Mouse (Mus musculus) spleen, adult 2 months (tissue): ENCODE measurements around the gene Ghdc. TPM values are rescaled to one million over a fixed set of nuclear protein-coding genes. Genes with fewer than 3 reads are reported as not detected.

ENCODE experiments used
- DNase-seq, 2 experiments: peaks; one replicate each; pipeline versions ENCODE4 v3.0.0 to v3.0.0-alpha.2; 2012 to 2021; ENCODE audit warnings: low spot score in 2 of 2, low read depth in 1 of 2
- H3K27ac ChIP-seq: fragments of 200-500 bp; 2 replicates; pipeline ENCODE4 v1.5.1; 2012; ENCODE audit warnings: low read length, inconsistent platforms; ENCODE audit not compliant: insufficient read depth
- H3K27me3 ChIP-seq: fragments of 200-500 bp; 2 replicates; pipeline ENCODE4 v1.6.1; 2012; ENCODE audit warnings: mild to moderate bottlenecking, moderate library complexity, low read length, inconsistent platforms; ENCODE audit not compliant: control insufficient read depth, insufficient read depth
- H3K36me3 ChIP-seq: fragments of 200-500 bp; 2 replicates; pipeline ENCODE4 v1.6.1; 2012; ENCODE audit warnings: mild to moderate bottlenecking, low read length, inconsistent platforms; ENCODE audit not compliant: control insufficient read depth, insufficient read depth
- H3K4me1 ChIP-seq: fragments of 200-500 bp; 2 replicates; pipeline ENCODE4 v1.6.1; 2011; ENCODE audit warnings: inconsistent platforms; ENCODE audit not compliant: control insufficient read depth, insufficient read depth, insufficient read length
- H3K4me3 ChIP-seq: fragments of 200-500 bp; 2 replicates; pipeline ENCODE4 v1.5.1; 2011; ENCODE audit warnings: mild to moderate bottlenecking, inconsistent platforms; ENCODE audit not compliant: insufficient read depth, insufficient read length; ENCODE audit errors: extremely low read depth
- CTCF ChIP-seq: fragments of 200-500 bp; IDR thresholded peaks from 2 replicates; pipeline ENCODE4 v1.5.1; 2011; ENCODE audit warnings: mild to moderate bottlenecking, inconsistent platforms; ENCODE audit not compliant: insufficient read depth, insufficient read length, insufficient replicate concordance; ENCODE audit errors: extremely low read depth
- POLR2A ChIP-seq: fragments of 200-500 bp; IDR thresholded peaks from 2 replicates; pipeline ENCODE4 v1.6.1; 2011; ENCODE audit warnings: low read depth, low read length, inconsistent platforms
- WGBS: fragments of 180-500 bp; shearing (Covaris S2); methylation state at CpG from one replicate; pipeline ENCODE4 v1.1.7; 2018; 5-methylcytosine and 5-hydroxymethylcytosine counted together
- polyA plus RNA-seq: library from polyadenylated mRNA; depleted of rRNA; stranded (reverse); fragments of >200 nt; gene quantifications from 2 replicates; pipeline ENCODE4 v1.2.3, GENCODE M21; 2012

The Ghdc gene
- polyA plus RNA-seq, 1 experiment: 7.8 TPM

- TF ChIP-seq CTCF: no peak
- TF ChIP-seq POLR2A: no peak
- Histone ChIP-seq H3K27ac (no peak overlapping the region), H3K27me3 (no peaks in the 10 kb centered on the region), H3K4me1 (no peaks in the 10 kb centered on the region), H3K4me3 (no peak overlapping the region), H3K36me3 (peaks cover 34% of the 10 kb centered on the region)
- no peak for DNase-seq
- 91% methylated on average over 8 of the region's 8 CpGs for WGBS
Measured at GRCm38 (mm10) chr11:100784286-100784685, 13.5 kb upstream of the Ghdc start.

GRCm38 (mm10) chr11:100782568-100782967, 11.8 kb upstream of the Ghdc start:
- Histone ChIP-seq H3K36me3 (peaks cover 32% of the 10 kb centered on the region), H3K4me3 (no peak overlapping the region), H3K27me3 (no peaks in the 10 kb centered on the region), H3K27ac (no peak overlapping the region), H3K4me1 (no peaks in the 10 kb centered on the region)
- TF ChIP-seq CTCF (no peak), POLR2A (no peak)
- DNase-seq: no peak
- WGBS: 92% methylated on average over 13 of the region's 13 CpGs

- H3K4me1 ChIP-seq: no peaks in the 10 kb centered on the region
- no peak overlapping the region for H3K4me3 ChIP-seq
- DNase-seq: no peak
- WGBS: 90% methylated on average over 15 of the region's 15 CpGs
- peaks cover 32% of the 10 kb centered on the region for H3K36me3 ChIP-seq
- H3K27ac ChIP-seq: no peak overlapping the region
- no peak for TF ChIP-seq CTCF
- TF ChIP-seq POLR2A: no peak
- H3K27me3 ChIP-seq: no peaks in the 10 kb centered on the region
Measured at GRCm38 (mm10) chr11:100781763-100782475, 11.2 kb upstream of the Ghdc start.

GRCm38 (mm10) chr11:100780247-100780646, 9.5 kb upstream of the Ghdc start:
- Histone ChIP-seq H3K27me3 (no peaks in the 10 kb centered on the region), H3K4me3 (no peak overlapping the region), H3K4me1 (no peaks in the 10 kb centered on the region), H3K36me3 (peaks cover 28% of the 10 kb centered on the region), H3K27ac (no peak overlapping the region)
- DNase-seq: no peak
- WGBS: 94% methylated on average over 8 of the region's 8 CpGs
- TF ChIP-seq CTCF (no peak), POLR2A (no peak)

- no peak overlapping the region for H3K4me3 ChIP-seq
- no peak for TF ChIP-seq POLR2A
- TF ChIP-seq CTCF: no peak
- peaks cover 21% of the 10 kb centered on the region for H3K36me3 ChIP-seq
- no peak for DNase-seq
- H3K27me3 ChIP-seq: no peaks in the 10 kb centered on the region
- H3K27ac ChIP-seq: no peak overlapping the region
- H3K4me1 ChIP-seq: no peaks in the 10 kb centered on the region; the same call in 1 of the 2 replicates
- 87% methylated on average over 3 of the region's 3 CpGs for WGBS
Measured at GRCm38 (mm10) chr11:100778069-100778468, 7.3 kb upstream of the Ghdc start.

- Histone ChIP-seq H3K27me3 (no peaks in the 10 kb centered on the region), H3K4me1 (peaks cover 3% of the 10 kb centered on the region; the same call in 1 of the 2 replicates), H3K27ac (peak overlapping the region; percentile 84), H3K4me3 (no peak overlapping the region), H3K36me3 (peaks cover 4% of the 10 kb centered on the region)
- 41% methylated on average over 10 of the region's 10 CpGs for WGBS
- TF ChIP-seq POLR2A: no peak
- peak; percentile 50 to 61 for DNase-seq
Measured at GRCm38 (mm10) chr11:100775921-100776320, 5.2 kb upstream of the Ghdc start.

GRCm38 (mm10) chr11:100774261-100774660, 3.5 kb upstream of the Ghdc start:
- 83% methylated on average over 4 of the region's 4 CpGs for WGBS

More at GRCm38 (mm10) chr11:100774261-100774660, 3.5 kb upstream of the Ghdc start:
- H3K4me1 ChIP-seq: peaks cover 3% of the 10 kb centered on the region; the same call in 1 of the 2 replicates
- no peak for DNase-seq
- no peaks in the 10 kb centered on the region for H3K36me3 ChIP-seq
- TF ChIP-seq POLR2A (no peak), CTCF (no peak)
- H3K27me3 ChIP-seq: no peaks in the 10 kb centered on the region
- H3K27ac ChIP-seq: no peak overlapping the region
- H3K4me3 ChIP-seq: no peak overlapping the region
